Mouse (Mus musculus) kidney, postnatal 0 days (tissue): ENCODE results near the gene H2al1i. TPM values are rescaled to one million over a fixed set of nuclear protein-coding genes. Genes with fewer than 3 reads are reported as not detected.
"Not testable (repeated sequence)": the region's sequence is repeated elsewhere in the genome, so short reads cannot be mapped to it uniquely, and the experiment has no call there.

Experiments
- ATAC-seq: fragments of 200-750 bp; cut with Nextera tagmentation; replicated peaks from 2 replicates; pipeline ENCODE4 v1.8.0; 2017; ENCODE audit warnings: low read depth, moderate number of reproducible peaks, moderate TSS enrichment, moderate library complexity; ENCODE audit not compliant: low FRiP score
- DNase-seq: peaks from one replicate; pipeline ENCODE4 v3.0.0-alpha.2; 2016; ENCODE audit warnings: low spot score
- H3K27ac ChIP-seq: fragments of 300-500 bp; sonication (generic); 2 replicates; pipeline ENCODE4 v1.5.1; 2014; ENCODE audit warnings: mild to moderate bottlenecking
- H3K27me3 ChIP-seq: fragments of 300-500 bp; sonication (generic); 2 replicates; pipeline ENCODE4 v1.6.1; 2014; ENCODE audit warnings: low read length, mixed read lengths; ENCODE audit not compliant: insufficient read depth
- H3K36me3 ChIP-seq: fragments of 300-500 bp; sonication (generic); 2 replicates; pipeline ENCODE4 v1.6.1; 2014; ENCODE audit warnings: low read length, mixed read lengths; ENCODE audit not compliant: insufficient read depth
- H3K4me1 ChIP-seq: fragments of 300-500 bp; sonication (generic); replicated peaks from 2 replicates; pipeline ENCODE4 v1.6.1; 2014; ENCODE audit warnings: antibody characterized with exemption, low read length, mixed read lengths; ENCODE audit not compliant: insufficient read depth
- H3K4me2 ChIP-seq: fragments of 300-500 bp; sonication (generic); 2 replicates; pipeline ENCODE4 v1.6.1; 2014; ENCODE audit warnings: mild to moderate bottlenecking, low read length, moderate library complexity, mixed read lengths
- H3K4me3 ChIP-seq: fragments of 300-500 bp; sonication (generic); replicated peaks from 2 replicates; pipeline ENCODE4 v1.5.1; 2014; ENCODE audit warnings: low read depth, low read length
- H3K9ac ChIP-seq: fragments of 300-500 bp; sonication (generic); 2 replicates; pipeline ENCODE4 v1.6.1; 2014; ENCODE audit warnings: low read depth, low read length
- H3K9me3 ChIP-seq: fragments of 300-500 bp; sonication (generic); replicated peaks from 2 replicates; pipeline ENCODE4 v1.6.1; 2016; ENCODE audit warnings: low read length, inconsistent platforms, mixed read lengths
- CTCF ChIP-seq: IDR thresholded peaks from 2 replicates; pipeline ENCODE4 v1.5.1; 2016; ENCODE audit warnings: antibody characterized with exemption, low read depth, mild to moderate bottlenecking, moderate library complexity
- WGBS: fragments of 180-500 bp; shearing (Covaris S2); extraction: QIAGEN DNeasy Blood & Tissue Kit; methylation state at CpG from one replicate; pipeline ENCODE4 v1.1.7; 2014; 5-methylcytosine and 5-hydroxymethylcytosine counted together
- polyA plus RNA-seq: library from polyadenylated mRNA; unstranded; fragments of >200 nt; fragmentation: Nextera tagmentation; extraction: Ambion mirVana; gene quantifications from 2 replicates; pipeline ENCODE4 v1.2.1, GENCODE M21; 2015

H2al1i gene
- not detected in 2 replicates for polyA plus RNA-seq

- not testable (repeated sequence) for H3K4me1 ChIP-seq, H3K27me3 ChIP-seq, H3K9me3 ChIP-seq, H3K4me2 ChIP-seq, DNase-seq, ATAC-seq, H3K36me3 ChIP-seq, H3K27ac ChIP-seq, H3K9ac ChIP-seq, H3K4me3 ChIP-seq
- 100% methylated on average over 3 of the region's 5 CpGs for WGBS
These were observed at the start of gene H2al1i for GRCm38 (mm10) chrX:11324359-11324758. H2al1i (plus strand) TSS chrX:11324659.

- ATAC-seq: no peak
- WGBS: 78% methylated on average over 6 of the region's 6 CpGs
- H3K4me3 ChIP-seq: no peak overlapping the region
These were observed 47.4 kb upstream of the H2al1i start for GRCm38 (mm10) chrX:11277083-11277482.

GRCm38 (mm10) chrX:11280741-11281140 lies 43.7 kb upstream of the H2al1i start:
- no peak for TF ChIP-seq CTCF
- H3K36me3 ChIP-seq: no peaks in the 10 kb centered on the region
- no peaks in the 10 kb centered on the region for H3K27me3 ChIP-seq
- H3K4me1 ChIP-seq: no peaks in the 10 kb centered on the region
- no peak overlapping the region for H3K4me2 ChIP-seq
- no peak overlapping the region for H3K4me3 ChIP-seq
- DNase-seq: no peak
- WGBS: 67% methylated on average over 2 of the region's 2 CpGs
- no peak for ATAC-seq
- no peaks in the 10 kb centered on the region for H3K9me3 ChIP-seq
- H3K9ac ChIP-seq: no peak overlapping the region
- H3K27ac ChIP-seq: no peak overlapping the region

More at GRCm38 (mm10) chrX:11277083-11277482, 47.4 kb upstream of the H2al1i start:
- no peak overlapping the region for H3K27ac ChIP-seq
- H3K4me2 ChIP-seq: no peak overlapping the region
- no peaks in the 10 kb centered on the region for H3K4me1 ChIP-seq
- no peaks in the 10 kb centered on the region for H3K27me3 ChIP-seq
- no peak overlapping the region for H3K9ac ChIP-seq
- H3K9me3 ChIP-seq: no peaks in the 10 kb centered on the region
- DNase-seq: no peak
- no peak for TF ChIP-seq CTCF
- no peaks in the 10 kb centered on the region for H3K36me3 ChIP-seq

- Histone ChIP-seq H3K27me3 (no peaks in the 10 kb centered on the region), H3K36me3 (no peaks in the 10 kb centered on the region), H3K4me1 (no peaks in the 10 kb centered on the region), H3K27ac (no peak overlapping the region), H3K9me3 (no peaks in the 10 kb centered on the region), H3K9ac (no peak overlapping the region), H3K4me3 (no peak overlapping the region), H3K4me2 (no peak overlapping the region)
- ATAC-seq: no peak
- no peak for DNase-seq
- 70% methylated on average over 14 of the region's 14 CpGs for WGBS
- no peak for TF ChIP-seq CTCF
These were observed 36.1 kb upstream of the H2al1i start for GRCm38 (mm10) chrX:11288306-11288882.

GRCm38 (mm10) chrX:11289244-11289643 lies 35.2 kb upstream of the H2al1i start:
- no peak for ATAC-seq

GRCm38 (mm10) chrX:11298957-11299356 lies 25.5 kb upstream of the H2al1i start, which contains the start of gene H2al1a:
H2al1a (plus strand) TSS chrX:11299257.
- H3K27ac ChIP-seq, H3K36me3 ChIP-seq, H3K4me2 ChIP-seq, DNase-seq, H3K4me1 ChIP-seq, H3K9ac ChIP-seq, H3K9me3 ChIP-seq, H3K4me3 ChIP-seq, H3K27me3 ChIP-seq, ATAC-seq: not testable (repeated sequence)
- no CpG with 5 or more reads among the region's 3 CpGs for WGBS

More at GRCm38 (mm10) chrX:11289244-11289643, 35.2 kb upstream of the H2al1i start:
- Histone ChIP-seq H3K4me3 (no peak overlapping the region), H3K27me3 (no peaks in the 10 kb centered on the region), H3K4me2 (no peak overlapping the region), H3K27ac (no peak overlapping the region), H3K4me1 (no peaks in the 10 kb centered on the region), H3K9me3 (no peaks in the 10 kb centered on the region), H3K9ac (no peak overlapping the region), H3K36me3 (no peaks in the 10 kb centered on the region)
- WGBS: 76% methylated on average over 4 of the region's 4 CpGs
- TF ChIP-seq CTCF: no peak
- DNase-seq: no peak

GRCm38 (mm10) chrX:11302132-11302531 lies 22.3 kb upstream of the H2al1i start, which contains the start of gene H2al1b:
H2al1b (plus strand) TSS chrX:11302432.
- not testable (repeated sequence) for H3K9me3 ChIP-seq, ATAC-seq, H3K4me3 ChIP-seq

GRCm38 (mm10) chrX:11305355-11305754 lies 19.1 kb upstream of the H2al1i start, which contains the start of gene H2al1c:
H2al1c (plus strand) TSS chrX:11305655.
- H3K9ac ChIP-seq, H3K27me3 ChIP-seq, DNase-seq, H3K27ac ChIP-seq, H3K9me3 ChIP-seq, H3K4me3 ChIP-seq, H3K4me2 ChIP-seq, H3K36me3 ChIP-seq, H3K4me1 ChIP-seq, ATAC-seq: not testable (repeated sequence)
- 93% methylated on average over 1 of the region's 6 CpGs for WGBS

More at GRCm38 (mm10) chrX:11302132-11302531, 22.3 kb upstream of the H2al1i start, which contains the start of gene H2al1b:
- DNase-seq, H3K4me2 ChIP-seq, H3K27me3 ChIP-seq, H3K36me3 ChIP-seq, H3K27ac ChIP-seq, H3K9ac ChIP-seq, H3K4me1 ChIP-seq: not testable (repeated sequence)
- WGBS: 95% methylated on average over 1 of the region's 3 CpGs

- WGBS: no CpG with 5 or more reads among the region's 6 CpGs
- H3K9me3 ChIP-seq, H3K4me2 ChIP-seq, ATAC-seq, H3K27me3 ChIP-seq, H3K27ac ChIP-seq, DNase-seq, H3K4me1 ChIP-seq, H3K4me3 ChIP-seq, H3K9ac ChIP-seq, H3K36me3 ChIP-seq: not testable (repeated sequence)
These were observed 15.9 kb upstream of the H2al1i start, which contains the start of gene H2al1d for GRCm38 (mm10) chrX:11308524-11308923. H2al1d (plus strand) TSS chrX:11308824.
